Mouse (Mus musculus) urinary bladder, postnatal 4 days (tissue): ENCODE results near the gene 1110008P14Rik.
A peak's percentile ranks its signal among the peaks of the same experiment; 100 is the strongest.

Experiments
- DNase-seq, 2 experiments: peaks; one replicate each; pipeline ENCODE4 v3.0.0; 2021 to 2022; ENCODE audit warnings: low spot score in 2 of 2

The 1110008P14Rik gene

GRCm38 (mm10) chr2:32381775-32382223 is at the start of gene 1110008P14Rik:
TSS of gene 1110008P14Rik (minus strand) at chr2:32381938.
- peak; percentile 90 to 95 for DNase-seq

GRCm38 (mm10) chr2:32430701-32431676 is 49.3 kb upstream of the 1110008P14Rik start:
- peak; percentile 68 to 71 for DNase-seq

- DNase-seq, result no peak
Measured at GRCm38 (mm10) chr2:32429215-32429891, 47.6 kb upstream of the 1110008P14Rik start.

- no peak for DNase-seq
Measured at GRCm38 (mm10) chr2:32428262-32428722, 46.6 kb upstream of the 1110008P14Rik start.

- DNase-seq, result no peak
Measured at GRCm38 (mm10) chr2:32427720-32428119, 46.0 kb upstream of the 1110008P14Rik start.

GRCm38 (mm10) chr2:32426141-32426540 is 44.4 kb upstream of the 1110008P14Rik start:
- no peak for DNase-seq

- no peak for DNase-seq
Measured at GRCm38 (mm10) chr2:32425568-32425967, 43.8 kb upstream of the 1110008P14Rik start.

GRCm38 (mm10) chr2:32424796-32425195 is 43.1 kb upstream of the 1110008P14Rik start:
- no peak for DNase-seq

- DNase-seq, result peak; percentile 65 to 69
Measured at GRCm38 (mm10) chr2:32423481-32424331, 42.0 kb upstream of the 1110008P14Rik start.

- no peak for DNase-seq
Measured at GRCm38 (mm10) chr2:32421851-32422251, 40.1 kb upstream of the 1110008P14Rik start.

- no peak for DNase-seq
Measured at GRCm38 (mm10) chr2:32420647-32421046, 38.9 kb upstream of the 1110008P14Rik start.

- no peak for DNase-seq
Measured at GRCm38 (mm10) chr2:32420066-32420608, 38.4 kb upstream of the 1110008P14Rik start.

GRCm38 (mm10) chr2:32419359-32419758 is 37.6 kb upstream of the 1110008P14Rik start:
- no peak for DNase-seq

GRCm38 (mm10) chr2:32418430-32419151 is 36.9 kb upstream of the 1110008P14Rik start:
- no peak for DNase-seq

GRCm38 (mm10) chr2:32417486-32417885 is 35.7 kb upstream of the 1110008P14Rik start:
- DNase-seq, result no peak

- DNase-seq, result no peak
Measured at GRCm38 (mm10) chr2:32416556-32416955, 34.8 kb upstream of the 1110008P14Rik start.

- DNase-seq, result no peak
Measured at GRCm38 (mm10) chr2:32415801-32416200, 34.1 kb upstream of the 1110008P14Rik start.

- DNase-seq, result no peak
Measured at GRCm38 (mm10) chr2:32413936-32414335, 32.2 kb upstream of the 1110008P14Rik start.

GRCm38 (mm10) chr2:32412742-32413531 is 31.2 kb upstream of the 1110008P14Rik start:
- DNase-seq, result no peak

- DNase-seq, result no peak
Measured at GRCm38 (mm10) chr2:32411407-32411806, 29.7 kb upstream of the 1110008P14Rik start.
